Mouse (Mus musculus) myocyte (in vitro differentiated cells): ENCODE data around the gene Insig1. TPM values are rescaled to one million over a fixed set of nuclear protein-coding genes. Genes with fewer than 3 reads are reported as not detected.

ENCODE experiments used
- H3K27me3 ChIP-seq: one replicate; pipeline ENCODE4 v1.6.1; 2011; ENCODE audit not compliant: control insufficient read depth, insufficient read depth, insufficient read length
- H3K36me3 ChIP-seq: one replicate; pipeline ENCODE4 v1.6.1; 2011; ENCODE audit not compliant: control insufficient read depth, insufficient read depth
- H3K4me2 ChIP-seq: one replicate; pipeline ENCODE4 v1.6.1; 2011; ENCODE audit warnings: low read depth, control low read depth
- H3K4me3 ChIP-seq: one replicate; pipeline ENCODE4 v1.5.1; 2011; ENCODE audit warnings: mild to moderate bottlenecking, control low read depth, moderate library complexity
- H3K79me2 ChIP-seq: one replicate; pipeline ENCODE4 v1.6.1; 2011; ENCODE audit not compliant: control insufficient read depth, insufficient read depth
- H3ac ChIP-seq: one replicate; pipeline ENCODE4 v1.6.1; 2011; ENCODE audit not compliant: control insufficient read depth, insufficient read length
- CEBPB ChIP-seq: IDR thresholded peaks from 2 replicates; pipeline ENCODE4 v1.6.1; 2011; ENCODE audit warnings: mild to moderate bottlenecking, moderate library complexity; ENCODE audit not compliant: poor library complexity, insufficient read depth, severe bottlenecking
- E2F4 ChIP-seq: IDR thresholded peaks from one replicate; pipeline ENCODE4 v1.6.1; 2011; ENCODE audit warnings: mild to moderate bottlenecking, control low read depth, moderate library complexity; ENCODE audit not compliant: insufficient read depth
- MAX ChIP-seq: IDR thresholded peaks from one replicate; pipeline ENCODE4 v1.6.1; 2011; ENCODE audit warnings: low read depth, mild to moderate bottlenecking, control low read depth
- MYOD1 ChIP-seq, 3 experiments: IDR thresholded peaks; one replicate each; pipeline ENCODE4 v1.6.1; 2011; ENCODE audit warnings: control low read depth in 2 of 3, low read depth in 2 of 3, mild to moderate bottlenecking in 2 of 3, moderate library complexity in 1 of 3; ENCODE audit not compliant: insufficient read length in 2 of 3, control insufficient read depth in 1 of 3
- MYOG ChIP-seq, 3 experiments: IDR thresholded peaks; one replicate each; pipeline ENCODE4 v1.6.1; 2011; ENCODE audit warnings: control low read depth in 2 of 3, low read depth in 2 of 3, mild to moderate bottlenecking in 2 of 3; ENCODE audit not compliant: insufficient read length in 2 of 3, control insufficient read depth in 1 of 3, insufficient read depth in 1 of 3
- POLR2A ChIP-seq: IDR thresholded peaks from one replicate; pipeline ENCODE4 v1.6.1; 2011; ENCODE audit warnings: low read depth, mild to moderate bottlenecking, control low read depth, moderate library complexity; ENCODE audit not compliant: insufficient read length
- POLR2AphosphoS2 ChIP-seq: IDR thresholded peaks from one replicate; pipeline ENCODE4 v1.6.1; 2011; ENCODE audit warnings: low read depth, control low read depth; ENCODE audit not compliant: insufficient read length
- REST ChIP-seq: IDR thresholded peaks from one replicate; pipeline ENCODE4 v1.6.1; 2011; ENCODE audit warnings: mild to moderate bottlenecking, control low read depth, moderate library complexity; ENCODE audit not compliant: insufficient read depth, insufficient read length
- SRF ChIP-seq: IDR thresholded peaks from one replicate; pipeline ENCODE4 v1.6.1; 2011; ENCODE audit warnings: low read depth; ENCODE audit not compliant: control insufficient read depth, insufficient read length
- TCF12 ChIP-seq: IDR thresholded peaks from one replicate; pipeline ENCODE4 v1.6.1; 2011; ENCODE audit warnings: mild to moderate bottlenecking, control low read depth; ENCODE audit not compliant: poor library complexity, insufficient read depth, severe bottlenecking
- TCF3 ChIP-seq: IDR thresholded peaks from one replicate; pipeline ENCODE4 v1.6.1; 2011; ENCODE audit warnings: low read depth, control low read depth; ENCODE audit not compliant: insufficient read length
- USF1 ChIP-seq: IDR thresholded peaks from one replicate; pipeline ENCODE4 v1.6.1; 2011; ENCODE audit warnings: low read depth, mild to moderate bottlenecking, control low read depth, moderate library complexity
- polyA plus RNA-seq: library from polyadenylated mRNA; unstranded; fragments of >200 nt; fragmentation: generic; extraction: Trizol; gene quantifications from one replicate; pipeline ENCODE4 v1.2.1, GENCODE M21; 2012; ENCODE audit warnings: missing spikeins

Gene Insig1
- polyA plus RNA-seq, 1 experiment: 67.4 TPM

- H3K36me3 ChIP-seq: no peaks in the 10 kb centered on the region
- H3K27me3 ChIP-seq: peaks cover 6% of the 10 kb centered on the region
- no peak overlapping the region for H3K4me3 ChIP-seq
- H3K79me2 ChIP-seq: no peaks in the 10 kb centered on the region
- no peak overlapping the region for H3K4me2 ChIP-seq
- no peak overlapping the region for H3ac ChIP-seq
- TF ChIP-seq CEBPB (no peak), REST (no peak), POLR2A (no peak), TCF3 (no peak), POLR2AphosphoS2 (no peak), SRF (no peak), MYOD1 (IDR thresholded peaks at IDR 0.05; ENCODE audit: control insufficient read depth in 1 of 3, insufficient read length in 2 of 3, low read depth in 2 of 3) (no peak), USF1 (no peak), TCF12 (no peak), E2F4 (no peak), MAX (no peak), MYOG (IDR thresholded peaks at IDR 0.05; ENCODE audit: control insufficient read depth in 1 of 3, insufficient read depth in 1 of 3, insufficient read length in 2 of 3, low read depth in 2 of 3) (no peak)
These were observed 35.8 kb downstream of the Insig1 start for GRCm38 (mm10) chr5:28106966-28107365.

- no peak for TF ChIP-seq MYOG (IDR thresholded peaks at IDR 0.05; ENCODE audit: control insufficient read depth in 1 of 3, insufficient read depth in 1 of 3, insufficient read length in 2 of 3, low read depth in 2 of 3)
- no peak for TF ChIP-seq POLR2A
- TF ChIP-seq MYOD1 (IDR thresholded peaks at IDR 0.05; ENCODE audit: control insufficient read depth in 1 of 3, insufficient read length in 2 of 3, low read depth in 2 of 3): no peak
- no peak for TF ChIP-seq SRF
- no peak for TF ChIP-seq E2F4
- TF ChIP-seq TCF3: no peak
- no peak for TF ChIP-seq CEBPB
- no peak for TF ChIP-seq POLR2AphosphoS2
- no peak for TF ChIP-seq USF1
- TF ChIP-seq MAX: no peak
- TF ChIP-seq REST: no peak
- no peak for TF ChIP-seq TCF12
- Histone ChIP-seq H3K4me3 (no peak overlapping the region), H3ac (no peak overlapping the region), H3K27me3 (peaks cover 6% of the 10 kb centered on the region), H3K79me2 (no peaks in the 10 kb centered on the region), H3K4me2 (no peak overlapping the region), H3K36me3 (no peaks in the 10 kb centered on the region)
These were observed 36.8 kb downstream of the Insig1 start for GRCm38 (mm10) chr5:28107974-28108373.

- no peak for TF ChIP-seq POLR2A
- no peak for TF ChIP-seq MYOD1 (IDR thresholded peaks at IDR 0.05; ENCODE audit: control insufficient read depth in 1 of 3, insufficient read length in 2 of 3, low read depth in 2 of 3)
- no peak for TF ChIP-seq MAX
- no peak for TF ChIP-seq TCF3
- TF ChIP-seq E2F4: no peak
- no peak for TF ChIP-seq REST
- no peak for TF ChIP-seq TCF12
- no peak for TF ChIP-seq POLR2AphosphoS2
- TF ChIP-seq USF1: no peak
- no peak for TF ChIP-seq MYOG (IDR thresholded peaks at IDR 0.05; ENCODE audit: control insufficient read depth in 1 of 3, insufficient read depth in 1 of 3, insufficient read length in 2 of 3, low read depth in 2 of 3)
- TF ChIP-seq SRF: no peak
- TF ChIP-seq CEBPB: no peak
- Histone ChIP-seq H3K27me3 (peaks cover 16% of the 10 kb centered on the region), H3K79me2 (no peaks in the 10 kb centered on the region), H3ac (no peak overlapping the region), H3K36me3 (no peaks in the 10 kb centered on the region), H3K4me3 (no peak overlapping the region), H3K4me2 (no peak overlapping the region)
These were observed 39.7 kb downstream of the Insig1 start for GRCm38 (mm10) chr5:28110881-28111280.

- no peak overlapping the region for H3ac ChIP-seq
- TF ChIP-seq MYOD1 (IDR thresholded peaks at IDR 0.05; ENCODE audit: control insufficient read depth in 1 of 3, insufficient read length in 2 of 3, low read depth in 2 of 3): no peak
- no peak for TF ChIP-seq MYOG (IDR thresholded peaks at IDR 0.05; ENCODE audit: control insufficient read depth in 1 of 3, insufficient read depth in 1 of 3, insufficient read length in 2 of 3, low read depth in 2 of 3)
- TF ChIP-seq SRF: no peak
- no peak for TF ChIP-seq CEBPB
- TF ChIP-seq POLR2AphosphoS2: no peak
- no peaks in the 10 kb centered on the region for H3K36me3 ChIP-seq
- no peak overlapping the region for H3K4me2 ChIP-seq
- peaks cover 48% of the 10 kb centered on the region for H3K27me3 ChIP-seq
- H3K79me2 ChIP-seq: no peaks in the 10 kb centered on the region
- H3K4me3 ChIP-seq: no peak overlapping the region
These were observed 46.2 kb downstream of the Insig1 start for GRCm38 (mm10) chr5:28117251-28117880.
